8 mouse cellular contexts compared by ENCODE assay signal in the genomic region with DNA sequence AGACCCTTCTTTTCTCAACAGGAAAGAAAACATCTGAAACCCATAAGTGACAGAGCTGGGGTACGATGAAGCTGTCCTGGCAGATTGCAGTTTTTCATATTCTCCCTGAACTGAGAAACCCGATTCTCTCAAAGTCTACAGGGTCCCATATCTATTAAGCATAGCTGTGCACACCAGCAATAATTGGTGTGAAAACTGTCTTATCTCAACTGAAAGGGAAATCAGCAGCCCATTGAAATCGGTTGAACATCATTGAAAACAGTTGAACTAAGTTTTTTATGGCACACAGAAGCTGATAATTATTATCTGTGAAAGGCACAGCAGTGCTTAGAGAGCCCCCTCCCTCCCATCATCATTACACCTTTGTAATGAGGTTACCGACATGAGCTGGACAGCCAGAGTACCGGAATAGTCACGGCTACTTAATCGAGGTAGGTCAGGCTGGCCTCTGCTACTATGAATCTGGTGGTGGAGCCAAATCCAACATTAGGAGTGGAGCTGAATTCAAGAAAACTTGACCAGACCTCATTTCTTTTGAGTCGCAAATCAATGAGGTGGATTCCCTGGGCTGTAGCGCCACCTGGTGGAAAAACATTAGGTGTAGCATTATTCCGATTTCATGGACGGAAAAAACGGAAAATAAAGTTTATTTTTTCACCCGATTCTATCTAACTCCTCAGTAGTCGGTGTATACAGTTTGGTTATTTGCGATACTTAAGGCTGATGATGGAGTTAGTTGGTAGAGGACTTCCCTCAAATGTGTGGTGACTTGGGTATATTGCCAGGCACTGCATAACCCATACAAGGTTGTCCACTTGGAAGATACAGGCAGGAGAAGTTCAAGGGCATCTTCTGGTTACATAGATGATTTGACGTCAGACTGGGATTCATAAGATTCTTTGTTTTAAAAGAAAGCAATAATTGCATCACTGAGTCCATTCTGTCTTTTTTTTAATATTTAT. TPM values are rescaled to one million over a fixed set of nuclear protein-coding genes. Genes with fewer than 3 reads are reported as not detected.
DNase-seq lines count a peak whose midpoint lies in the region; ATAC-seq lines count a peak whose summit lies in the region.

No protein-coding gene starts in this region.

- no peaks in the 10 kb centered on the region for H3K36me3 ChIP-seq in embryonic facial prominence, embryonic 11.5 days (replicated peaks; ENCODE audit: control insufficient read depth, insufficient read depth, low read depth, low read length)
- H3K36me3 ChIP-seq in heart, embryonic 13.5 days: no peaks in the 10 kb centered on the region

- no peak overlapping the region for H3K4me3 ChIP-seq in embryonic facial prominence, embryonic 11.5 days (ENCODE audit: low read depth, low read length)
- no peak overlapping the region; the same call in 1 of the 2 replicates for H3K4me3 ChIP-seq in heart, embryonic 13.5 days

- ATAC-seq in embryonic facial prominence, embryonic 11.5 days (replicated peaks; ENCODE audit: insufficient number of reproducible peaks, low FRiP score, low TSS enrichment, low read depth): no peak
- no peak for ATAC-seq in heart, embryonic 13.5 days (ENCODE audit: extremely low read depth, insufficient number of reproducible peaks, low FRiP score, low TSS enrichment)

- no peaks in the 10 kb centered on the region for H3K27me3 ChIP-seq in embryonic facial prominence, embryonic 11.5 days (ENCODE audit: control insufficient read depth, insufficient read depth, low read length)
- H3K27me3 ChIP-seq in heart, embryonic 13.5 days (replicated peaks): 0 out of 2 replicates have a peak, but pooled peaks cover 8% of the 10 kb centered on the region

- no peak overlapping the region for H3K4me2 ChIP-seq in embryonic facial prominence, embryonic 11.5 days (ENCODE audit: low read depth, low read length)
- peak overlapping the region; percentile 54 for H3K4me2 ChIP-seq in heart, embryonic 13.5 days

- H3K4me1 ChIP-seq in embryonic facial prominence, embryonic 11.5 days (ENCODE audit: control insufficient read depth, insufficient read depth, low read length): no peaks in the 10 kb centered on the region
- H3K4me1 ChIP-seq in heart, embryonic 13.5 days: peaks cover 7% of the 10 kb centered on the region; the same call in 1 of the 2 replicates

- WGBS in embryonic facial prominence, embryonic 11.5 days: 24% methylated on average over 16 of the region's 16 CpGs
- 18% methylated on average over 16 of the region's 16 CpGs for whole genome bisulfite sequencing in heart, embryonic 13.5 days

- H3K27ac ChIP-seq in embryonic facial prominence, embryonic 11.5 days (replicated peaks; ENCODE audit: low read depth, low read length): no peak overlapping the region
- H3K27ac ChIP-seq in heart, embryonic 13.5 days (replicated peaks): no peak overlapping the region

- DNase-seq in B cell, adult 2 months: peak; percentile 91
- DNase-seq in adrenal gland, adult 8-10 months: peak; percentile 50
- peak; percentile 89 for DNase-seq in embryonic facial prominence, embryonic 11.5 days (ENCODE audit: low spot score)
- peak; percentile 56 to 79 for DNase-seq in kidney, postnatal 25 days
- DNase-seq in lung, adult 18-20 months: peak; percentile 52 to 71
- peak; percentile 52 for DNase-seq in ovary, postnatal 10 days (ENCODE audit: low spot score)
- DNase-seq in thymus, postnatal 10 days (ENCODE audit: low spot score in 2 of 2): peak; percentile 38 to 80

- no peak overlapping the region for H3K9ac ChIP-seq in embryonic facial prominence, embryonic 11.5 days (replicated peaks; ENCODE audit: low read length)
- peak overlapping the region; percentile 37; the same call in 1 of the 2 replicates for H3K9ac ChIP-seq in heart, embryonic 13.5 days

- no peaks in the 10 kb centered on the region for H3K9me3 ChIP-seq in embryonic facial prominence, embryonic 11.5 days (replicated peaks; ENCODE audit: control insufficient read depth, low read length)
- no peaks in the 10 kb centered on the region for H3K9me3 ChIP-seq in heart, embryonic 13.5 days

RNA-seq across cellular contexts. Expression of a gene that starts 2.7 kb away (rescaled TPM):
- 100 to 1,000 TPM; 132 to 175 (median 155) TPM for total RNA-seq in adrenal gland, adult 8-10 months (2022)
- polyA plus RNA-seq in embryonic facial prominence, embryonic 11.5 days (2014; fragmentation: Nextera tagmentation; extraction: Ambion mirVana): 115 TPM in 2 replicates
- 72.8 and 80.0 TPM in 2 replicates for polyA plus RNA-seq in heart, embryonic 13.5 days (2015; fragmentation: Nextera tagmentation; extraction: Ambion mirVana)

RNA-seq across cellular contexts. Expression of a gene that starts 17.4 kb away (rescaled TPM):
- 10 to 100 TPM; 33.0 to 43.2 (median 38.8) TPM for total RNA-seq in adrenal gland, adult 8-10 months (2022)
- 37.8 and 41.7 TPM in 2 replicates for polyA plus RNA-seq in embryonic facial prominence, embryonic 11.5 days (2014; fragmentation: Nextera tagmentation; extraction: Ambion mirVana)
- 14.9 and 15.9 TPM in 2 replicates for polyA plus RNA-seq in heart, embryonic 13.5 days (2015; fragmentation: Nextera tagmentation; extraction: Ambion mirVana)
